Mouse (Mus musculus) liver, embryonic 16.5 days (tissue): ENCODE measurements around the gene Tlr9. TPM values are rescaled to one million over a fixed set of nuclear protein-coding genes. Genes with fewer than 3 reads are reported as not detected.

Source experiments
- ATAC-seq: fragments of 200-750 bp; cut with Nextera tagmentation; 2 replicates; pipeline ENCODE4 v1.8.0; 2017; ENCODE audit warnings: low read depth, mild to moderate bottlenecking, moderate number of reproducible peaks, moderate library complexity
- H3K27ac ChIP-seq: fragments of 300-500 bp; sonication (generic); 2 replicates; pipeline ENCODE4 v1.5.1; 2014; ENCODE audit warnings: mild to moderate bottlenecking, low read length
- H3K27me3 ChIP-seq: fragments of 300-500 bp; sonication (generic); 2 replicates; pipeline ENCODE4 v1.6.1; 2014; ENCODE audit warnings: low read depth, low read length, mixed read lengths; ENCODE audit not compliant: control insufficient read depth, insufficient read depth
- H3K36me3 ChIP-seq: fragments of 300-500 bp; sonication (generic); 2 replicates; pipeline ENCODE4 v1.6.1; 2014; ENCODE audit warnings: mild to moderate bottlenecking; ENCODE audit not compliant: control insufficient read depth, insufficient read depth
- H3K4me1 ChIP-seq: fragments of 300-500 bp; sonication (generic); 2 replicates; pipeline ENCODE4 v1.6.1; 2014; ENCODE audit warnings: low read depth, low read length, mixed read lengths; ENCODE audit not compliant: control insufficient read depth
- H3K4me2 ChIP-seq: fragments of 300-500 bp; sonication (generic); 2 replicates; pipeline ENCODE4 v1.6.1; 2014; ENCODE audit warnings: low read depth, low read length, mixed read lengths
- H3K4me3 ChIP-seq: fragments of 300-500 bp; sonication (generic); 2 replicates; pipeline ENCODE4 v1.5.1; 2014; ENCODE audit warnings: low read depth, mild to moderate bottlenecking, low read length
- H3K9ac ChIP-seq: fragments of 300-500 bp; sonication (generic); 2 replicates; pipeline ENCODE4 v1.6.1; 2014; ENCODE audit warnings: low read depth, low read length
- H3K9me3 ChIP-seq: fragments of 300-500 bp; sonication (generic); replicated peaks from 2 replicates; pipeline ENCODE4 v1.6.1; 2016; ENCODE audit warnings: low read length; ENCODE audit not compliant: control insufficient read depth
- WGBS: fragments of 180-500 bp; shearing (Covaris S2); extraction: QIAGEN DNeasy Blood & Tissue Kit; methylation state at CpG from one replicate; pipeline ENCODE4 v1.1.7; 2014; ENCODE audit not compliant: insufficient replicate concordance; 5-methylcytosine and 5-hydroxymethylcytosine counted together
- polyA plus RNA-seq: library from polyadenylated mRNA; unstranded; fragments of >200 nt; fragmentation: Nextera tagmentation; extraction: Ambion mirVana; gene quantifications from 2 replicates; pipeline ENCODE4 v1.2.1, GENCODE M21; 2015

The Tlr9 gene
- polyA plus RNA-seq, 1 experiment from 2014 or later: 0.05 TPM

- Histone ChIP-seq H3K9me3 (no peaks in the 10 kb centered on the region), H3K4me3 (peak within 1 kb of the TSS; percentile 69), H3K9ac (peak within 1 kb of the TSS; percentile 68), H3K36me3 (no peaks in the 10 kb centered on the region), H3K4me2 (peak within 1 kb of the TSS; percentile 75), H3K27ac (peak within 1 kb of the TSS; percentile 36), H3K4me1 (peaks cover 16% of the 10 kb centered on the region), H3K27me3 (no peaks in the 10 kb centered on the region)
- 36% methylated on average over 18 of the region's 18 CpGs for WGBS
- no peak; the same call in 1 of the 2 replicates for ATAC-seq
Measured at GRCm38 (mm10) chr9:106199535-106200272, 22.7 kb upstream of the Tlr9 start, which contains the start of gene Ppm1m. TSS of gene Ppm1m (minus strand) at chr9:106199746.

GRCm38 (mm10) chr9:106201895-106202294 is 20.5 kb upstream of the Tlr9 start:
- Histone ChIP-seq H3K9ac (no peak overlapping the region), H3K4me3 (no peak overlapping the region), H3K4me2 (peak overlapping the region; percentile 91; the same call in 1 of the 2 replicates), H3K27me3 (no peaks in the 10 kb centered on the region), H3K9me3 (no peaks in the 10 kb centered on the region), H3K4me1 (peaks cover 16% of the 10 kb centered on the region), H3K36me3 (no peaks in the 10 kb centered on the region), H3K27ac (no peak overlapping the region)
- no peak for ATAC-seq
- 66% methylated on average over 3 of the region's 3 CpGs for WGBS

- WGBS: under 1% methylated on average over 60 of the region's 61 CpGs
- peak within 1 kb of the TSS; percentile 2 for H3K27ac ChIP-seq
- no peaks in the 10 kb centered on the region for H3K9me3 ChIP-seq
- peak within 1 kb of the TSS; percentile 71 for H3K9ac ChIP-seq
- H3K4me3 ChIP-seq: peak within 1 kb of the TSS; percentile 73
- H3K4me2 ChIP-seq: peak within 1 kb of the TSS; percentile 91
- no peaks in the 10 kb centered on the region for H3K36me3 ChIP-seq
- peaks cover 16% of the 10 kb centered on the region for H3K4me1 ChIP-seq
- peak; percentile 85 for ATAC-seq
- no peaks in the 10 kb centered on the region for H3K27me3 ChIP-seq
Measured at GRCm38 (mm10) chr9:106202819-106203636, 19.4 kb upstream of the Tlr9 start, which contains the start of gene Twf2. TSS of gene Twf2 (plus strand) at chr9:106203108.

GRCm38 (mm10) chr9:106203990-106204851 is 18.2 kb upstream of the Tlr9 start:
- no peak for ATAC-seq
- H3K36me3 ChIP-seq: no peaks in the 10 kb centered on the region
- H3K4me3 ChIP-seq: peak overlapping the region; percentile 73
- no peaks in the 10 kb centered on the region for H3K27me3 ChIP-seq
- H3K27ac ChIP-seq: peak overlapping the region; percentile 2
- peaks cover 14% of the 10 kb centered on the region for H3K4me1 ChIP-seq
- H3K9me3 ChIP-seq: no peaks in the 10 kb centered on the region
- H3K9ac ChIP-seq: no peak overlapping the region; the same call in 1 of the 2 replicates
- WGBS: 18% methylated on average over 7 of the region's 7 CpGs
- H3K4me2 ChIP-seq: peak overlapping the region; percentile 91

- WGBS: 63% methylated on average over 7 of the region's 7 CpGs
- Histone ChIP-seq H3K4me2 (no peak overlapping the region), H3K4me1 (peaks cover 14% of the 10 kb centered on the region), H3K9me3 (no peaks in the 10 kb centered on the region), H3K36me3 (no peaks in the 10 kb centered on the region), H3K9ac (no peak overlapping the region), H3K27ac (no peak overlapping the region), H3K27me3 (no peaks in the 10 kb centered on the region), H3K4me3 (no peak overlapping the region)
- ATAC-seq: no peak
Measured at GRCm38 (mm10) chr9:106205713-106206290, 16.6 kb upstream of the Tlr9 start.

GRCm38 (mm10) chr9:106206515-106206914 is 15.9 kb upstream of the Tlr9 start:
- H3K4me2 ChIP-seq: no peak overlapping the region
- peaks cover 17% of the 10 kb centered on the region for H3K4me1 ChIP-seq
- no peak for ATAC-seq
- H3K9ac ChIP-seq: no peak overlapping the region
- no peaks in the 10 kb centered on the region for H3K27me3 ChIP-seq
- H3K9me3 ChIP-seq: no peaks in the 10 kb centered on the region
- WGBS: 64% methylated on average over 2 of the region's 2 CpGs
- H3K36me3 ChIP-seq: no peaks in the 10 kb centered on the region
- no peak overlapping the region for H3K27ac ChIP-seq
- H3K4me3 ChIP-seq: no peak overlapping the region

GRCm38 (mm10) chr9:106208181-106208580 is 14.2 kb upstream of the Tlr9 start:
- no peak for ATAC-seq
- H3K27me3 ChIP-seq: no peaks in the 10 kb centered on the region
- H3K27ac ChIP-seq: no peak overlapping the region
- peaks cover 15% of the 10 kb centered on the region for H3K4me1 ChIP-seq
- no peaks in the 10 kb centered on the region for H3K36me3 ChIP-seq
- H3K4me3 ChIP-seq: no peak overlapping the region
- no peak overlapping the region for H3K4me2 ChIP-seq
- no peak overlapping the region for H3K9ac ChIP-seq
- H3K9me3 ChIP-seq: no peaks in the 10 kb centered on the region
- 76% methylated on average over 5 of the region's 5 CpGs for WGBS

- Histone ChIP-seq H3K9ac (no peak overlapping the region), H3K4me1 (peaks cover 7% of the 10 kb centered on the region), H3K9me3 (no peaks in the 10 kb centered on the region), H3K36me3 (no peaks in the 10 kb centered on the region; the same call in 1 of the 2 replicates), H3K4me2 (no peak overlapping the region), H3K27ac (no peak overlapping the region), H3K4me3 (no peak overlapping the region), H3K27me3 (no peaks in the 10 kb centered on the region)
- WGBS: 62% methylated on average over 4 of the region's 4 CpGs
- no peak for ATAC-seq
Measured at GRCm38 (mm10) chr9:106209954-106210353, 12.4 kb upstream of the Tlr9 start.
